Mouse (Mus musculus): ENCODE measurements around the gene Ptpn12.

GRCm38 (mm10) chr5:20986271-20986670 is 69.4 kb downstream of the Ptpn12 start:
- TF ChIP-seq MAX (IDR thresholded peaks at IDR 0.05; ENCODE audit: low read length): no peak
- no peak for TF ChIP-seq RAD21 (IDR thresholded peaks at IDR 0.05; ENCODE audit: low read depth, low read length)
- TF ChIP-seq NRF1 (IDR thresholded peaks at IDR 0.05; ENCODE audit: low read depth, low read length): no peak
- no peak for TF ChIP-seq CTCF (conservative IDR thresholded peaks at IDR 0.05 in 1 of 2, IDR thresholded peaks at IDR 0.05 in 1 of 2; ENCODE audit: low read depth in 2 of 2, low read length in 2 of 2)
- TF ChIP-seq POLR2A (IDR thresholded peaks at IDR 0.05; ENCODE audit: low read depth, low read length): no peak
- no peak for TF ChIP-seq EP300 (IDR thresholded peaks at IDR 0.05; ENCODE audit: low read length)
- TF ChIP-seq MXI1 (IDR thresholded peaks at IDR 0.05; ENCODE audit: low read depth, low read length): no peak
- no peak for TF ChIP-seq GABPA (IDR thresholded peaks at IDR 0.05; ENCODE audit: insufficient replicate concordance, low read depth, low read length)
- TF ChIP-seq UBTF (IDR thresholded peaks at IDR 0.05; ENCODE audit: low read depth, low read length): no peak
- TF ChIP-seq TCF12 (IDR thresholded peaks at IDR 0.05; ENCODE audit: low read depth, low read length): no peak
- no peak for TF ChIP-seq ZC3H11A (IDR thresholded peaks at IDR 0.05; ENCODE audit: low read depth, low read length)
- TF ChIP-seq MEF2A (IDR thresholded peaks at IDR 0.05; ENCODE audit: borderline replicate concordance, low read depth, low read length): no peak
